Comparison of ENCODE assay signal across 34 mouse cellular contexts in the genomic region with DNA sequence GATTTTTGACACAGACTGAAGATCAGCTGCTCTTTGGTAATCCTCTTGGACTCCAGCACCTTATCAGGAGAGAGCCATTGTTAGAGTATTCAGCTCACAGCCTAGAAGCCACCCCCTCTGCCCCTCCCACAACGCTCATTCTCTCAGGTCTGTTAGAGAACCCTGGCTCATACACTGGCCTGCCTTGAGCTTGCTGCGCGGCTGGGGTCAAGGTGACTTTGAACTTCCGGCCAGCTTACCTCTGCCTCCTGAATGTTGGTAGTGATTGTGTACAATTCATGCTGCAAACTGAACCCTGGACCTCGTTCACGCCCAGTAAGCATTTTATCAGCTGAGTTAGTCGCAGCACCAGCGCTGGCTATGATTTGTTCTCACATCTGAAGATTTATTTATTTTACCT. TPM values are rescaled to one million over a fixed set of nuclear protein-coding genes. Genes with fewer than 3 reads are reported as not detected.
DNase-seq lines count a peak whose midpoint lies in the region; ATAC-seq and TF ChIP-seq lines count a peak whose summit lies in the region.
"Had no signal": no experiment of that assay in that cellular context is flagged by ENCODE, and none has a peak within 500 bp of the region (broad histone marks: within the 10 kb centered on the region; RNA-seq: fewer than 3 reads in every experiment).

No protein-coding gene starts in this region.

- no peak for TF ChIP-seq POLR2A in lung, adult 2 months (IDR thresholded peaks at IDR 0.05; ENCODE audit: borderline replicate concordance, extremely low read depth, low read depth, low read length)

- peak; percentile 43 for ATAC-seq in intestine, embryonic 15.5 days
- ATAC-seq in intestine, postnatal 0 days, result no peak
- ATAC-seq in stomach, embryonic 15.5 days (ENCODE audit: insufficient read depth, low FRiP score, low read depth), result peak; percentile 35; the same call in 1 of the 2 replicates
- no peak for ATAC-seq in forebrain, embryonic 12.5 days (ENCODE audit: low FRiP score)
- ATAC-seq: forebrain, embryonic 13.5 days; forebrain, embryonic 16.5 days; hindbrain, embryonic 16.5 days had no signal

- no peaks in the 10 kb centered on the region for H3K4me1 ChIP-seq in intestine, embryonic 15.5 days (replicated peaks)
- no peaks in the 10 kb centered on the region for H3K4me1 ChIP-seq in intestine, postnatal 0 days (replicated peaks; ENCODE audit: control insufficient read depth, insufficient read depth, low read length)
- no peaks in the 10 kb centered on the region for H3K4me1 ChIP-seq in stomach, embryonic 15.5 days
- no peaks in the 10 kb centered on the region for H3K4me1 ChIP-seq in lung, adult 2 months (ENCODE audit: control insufficient read depth, insufficient read depth, low read length)
- H3K4me1 ChIP-seq in forebrain, embryonic 12.5 days, result no peaks in the 10 kb centered on the region
- H3K4me1 ChIP-seq: embryonic facial prominence, embryonic 10.5 days; embryonic facial prominence, embryonic 13.5 days; forebrain, embryonic 13.5 days; heart, embryonic 12.5 days; heart, embryonic 15.5 days; hindbrain, embryonic 10.5 days; hindbrain, embryonic 13.5 days had no signal

- H3K4me3 ChIP-seq in intestine, embryonic 15.5 days (replicated peaks), result no peak overlapping the region
- no peak overlapping the region for H3K4me3 ChIP-seq in intestine, postnatal 0 days (ENCODE audit: low read depth, low read length)
- H3K4me3 ChIP-seq in stomach, embryonic 15.5 days (replicated peaks), result no peak overlapping the region
- H3K4me3 ChIP-seq in lung, adult 2 months (replicated peaks; ENCODE audit: extremely low read depth, low read depth, low read length), result no peak overlapping the region
- H3K4me3 ChIP-seq in forebrain, embryonic 12.5 days (replicated peaks), result no peak overlapping the region
- H3K4me3 ChIP-seq: embryonic facial prominence, embryonic 10.5 days; embryonic facial prominence, embryonic 13.5 days; erythroblast, embryonic 14.5 days; forebrain, embryonic 13.5 days; gastrocnemius, adult 2 months; heart, embryonic 12.5 days; heart, embryonic 15.5 days; hindbrain, embryonic 10.5 days; hindbrain, embryonic 13.5 days had no signal

- no peaks in the 10 kb centered on the region for H3K9me3 ChIP-seq in intestine, embryonic 15.5 days
- H3K9me3 ChIP-seq in intestine, postnatal 0 days (ENCODE audit: control insufficient read depth), result no peaks in the 10 kb centered on the region
- H3K9me3 ChIP-seq in stomach, embryonic 15.5 days, result no peaks in the 10 kb centered on the region
- no peaks in the 10 kb centered on the region for H3K9me3 ChIP-seq in forebrain, embryonic 12.5 days
- H3K9me3 ChIP-seq: embryonic facial prominence, embryonic 10.5 days; embryonic facial prominence, embryonic 13.5 days; forebrain, embryonic 13.5 days; heart, embryonic 12.5 days; heart, embryonic 15.5 days; hindbrain, embryonic 10.5 days; hindbrain, embryonic 13.5 days had no signal

- H3K27ac ChIP-seq in intestine, embryonic 15.5 days, result no peak overlapping the region
- no peak overlapping the region for H3K27ac ChIP-seq in intestine, postnatal 0 days (ENCODE audit: low read depth, low read length)
- no peak overlapping the region for H3K27ac ChIP-seq in stomach, embryonic 15.5 days
- H3K27ac ChIP-seq in forebrain, embryonic 12.5 days, result no peak overlapping the region
- H3K27ac ChIP-seq: embryonic facial prominence, embryonic 10.5 days; embryonic facial prominence, embryonic 13.5 days; forebrain, embryonic 13.5 days; gastrocnemius, adult 2 months; heart, embryonic 15.5 days; hindbrain, embryonic 10.5 days; hindbrain, embryonic 13.5 days had no signal

- no peak for TF ChIP-seq CTCF in intestine, postnatal 0 days (IDR thresholded peaks at IDR 0.05; ENCODE audit: low read depth)
- TF ChIP-seq CTCF in lung, adult 2 months (IDR thresholded peaks at IDR 0.05; ENCODE audit: insufficient read depth, low read length), result no peak

- no peaks in the 10 kb centered on the region for H3K27me3 ChIP-seq in intestine, embryonic 15.5 days (replicated peaks)
- H3K27me3 ChIP-seq in intestine, postnatal 0 days (replicated peaks; ENCODE audit: control insufficient read depth, insufficient read depth, low read length), result no peaks in the 10 kb centered on the region
- H3K27me3 ChIP-seq in stomach, embryonic 15.5 days (replicated peaks), result no peaks in the 10 kb centered on the region
- no peaks in the 10 kb centered on the region for H3K27me3 ChIP-seq in forebrain, embryonic 12.5 days
- H3K27me3 ChIP-seq: embryonic facial prominence, embryonic 13.5 days; forebrain, embryonic 13.5 days; heart, embryonic 12.5 days; heart, embryonic 15.5 days; hindbrain, embryonic 13.5 days had no signal

- DNase-seq in R1 (ENCODE audit: low read depth, low spot score), result peak; percentile 64
- no peak for DNase-seq in adrenal gland, adult 18-20 months (ENCODE audit: low spot score in 2 of 2)
- no peak for DNase-seq in lung, adult 2 months
- DNase-seq: adrenal gland, adult 2 months; adrenal gland, postnatal 14 days; cerebellum, adult 11-12 months; cerebellum, adult 8-10 months; cerebellum, postnatal 10 days; cerebellum, postnatal 36 days; embryo, embryonic 11 days; gastrocnemius, adult 2 months; gastrocnemius, postnatal 14 days; heart, adult 11 months; heart, postnatal 10 days; heart, postnatal 36 days had no signal

- no peaks in the 10 kb centered on the region for H3K36me3 ChIP-seq in intestine, embryonic 15.5 days
- no peaks in the 10 kb centered on the region for H3K36me3 ChIP-seq in intestine, postnatal 0 days (ENCODE audit: control insufficient read depth, insufficient read depth)
- H3K36me3 ChIP-seq in stomach, embryonic 15.5 days, result no peaks in the 10 kb centered on the region
- H3K36me3 ChIP-seq in forebrain, embryonic 12.5 days (replicated peaks), result no peaks in the 10 kb centered on the region
- H3K36me3 ChIP-seq: embryonic facial prominence, embryonic 10.5 days; embryonic facial prominence, embryonic 13.5 days; heart, embryonic 12.5 days; heart, embryonic 15.5 days; hindbrain, embryonic 10.5 days; hindbrain, embryonic 13.5 days had no signal

- WGBS in intestine, embryonic 15.5 days, result 71% methylated on average over 8 of the region's 8 CpGs
- WGBS in intestine, postnatal 0 days, result 49% methylated on average over 8 of the region's 8 CpGs
- 66% methylated on average over 8 of the region's 8 CpGs for WGBS in stomach, embryonic 15.5 days
- 74% methylated on average over 8 of the region's 8 CpGs for WGBS in lung, adult 2 months
- WGBS in forebrain, embryonic 12.5 days, result 88% methylated on average over 8 of the region's 8 CpGs

- no peak overlapping the region for H3K4me2 ChIP-seq in intestine, embryonic 15.5 days (replicated peaks)
- no peak overlapping the region for H3K4me2 ChIP-seq in intestine, postnatal 0 days (replicated peaks; ENCODE audit: low read depth)
- no peak overlapping the region for H3K4me2 ChIP-seq in stomach, embryonic 15.5 days
- no peak overlapping the region for H3K4me2 ChIP-seq in forebrain, embryonic 12.5 days
- H3K4me2 ChIP-seq: embryonic facial prominence, embryonic 13.5 days; forebrain, embryonic 13.5 days; heart, embryonic 12.5 days; heart, embryonic 15.5 days; hindbrain, embryonic 13.5 days had no signal

- H3K9ac ChIP-seq in intestine, embryonic 15.5 days, result no peak overlapping the region
- H3K9ac ChIP-seq in intestine, postnatal 0 days (ENCODE audit: low read depth, low read length), result no peak overlapping the region
- no peak overlapping the region for H3K9ac ChIP-seq in stomach, embryonic 15.5 days
- no peak overlapping the region for H3K9ac ChIP-seq in forebrain, embryonic 12.5 days
- H3K9ac ChIP-seq: embryonic facial prominence, embryonic 13.5 days; forebrain, embryonic 13.5 days; heart, embryonic 12.5 days; heart, embryonic 15.5 days; hindbrain, embryonic 13.5 days had no signal

RNA-seq across cellular contexts. Expression of a gene that starts 5.6 kb away (rescaled TPM):
- polyA plus RNA-seq in intestine, embryonic 15.5 days (2015; fragmentation: Nextera tagmentation; extraction: Ambion mirVana), result not detected in 2 replicates
- polyA plus RNA-seq in intestine, postnatal 0 days (2015; fragmentation: Nextera tagmentation; extraction: Ambion mirVana), result not detected in 2 replicates
- not detected in 2 replicates for polyA plus RNA-seq in stomach, embryonic 15.5 days (2015; fragmentation: Nextera tagmentation; extraction: Ambion mirVana)
- total RNA-seq in adrenal gland, adult 18-20 months (2021), result not detected
- not detected in 2 replicates for polyA plus RNA-seq in lung, adult 2 months (2012; rRNA removed)
- polyA plus RNA-seq in forebrain, embryonic 12.5 days (2016; fragmentation: Nextera tagmentation; extraction: Ambion mirVana), result not detected in 2 replicates
- total RNA-seq: adrenal gland, adult 2 months; adrenal gland, postnatal 14 days; adrenal gland, postnatal 4 days; gastrocnemius, adult 2 months; gastrocnemius, postnatal 14 days; gastrocnemius, postnatal 4 days; heart, adult 8-10 months; heart, postnatal 10 days; heart, postnatal 36 days; MEL had no signal
- polyA plus RNA-seq: adrenal gland, adult 2 months; cortical plate, adult 2 months; embryonic facial prominence, embryonic 10.5 days; embryonic facial prominence, embryonic 13.5 days; erythroblast, embryonic 14.5 days; forebrain, embryonic 13.5 days; forebrain, embryonic 16.5 days; heart, embryonic 12.5 days; heart, embryonic 15.5 days; hindbrain, embryonic 10.5 days; hindbrain, embryonic 13.5 days; hindbrain, embryonic 16.5 days had no signal

RNA-seq across cellular contexts. Expression of a gene that starts 11.2 kb away (rescaled TPM):
- 27.0 and 32.1 TPM in 2 replicates for polyA plus RNA-seq in intestine, embryonic 15.5 days (2015; fragmentation: Nextera tagmentation; extraction: Ambion mirVana)
- polyA plus RNA-seq in intestine, postnatal 0 days (2015; fragmentation: Nextera tagmentation; extraction: Ambion mirVana), result 1.3 and 2.6 TPM in 2 replicates
- polyA plus RNA-seq in stomach, embryonic 15.5 days (2015; fragmentation: Nextera tagmentation; extraction: Ambion mirVana), result 50.4 and 55.9 TPM in 2 replicates
- not detected for total RNA-seq in adrenal gland, adult 18-20 months (2021)
- 0.34 TPM in 1 of 2 replicates, not detected in the other for polyA plus RNA-seq in lung, adult 2 months (2012; rRNA removed)
- not detected in 2 replicates for polyA plus RNA-seq in forebrain, embryonic 12.5 days (2016; fragmentation: Nextera tagmentation; extraction: Ambion mirVana)
- total RNA-seq: adrenal gland, adult 2 months; adrenal gland, postnatal 14 days; gastrocnemius, adult 2 months; gastrocnemius, postnatal 14 days; gastrocnemius, postnatal 4 days; heart, adult 8-10 months; heart, postnatal 10 days; heart, postnatal 36 days; MEL had no signal
- polyA plus RNA-seq: adrenal gland, adult 2 months; cortical plate, adult 2 months; embryonic facial prominence, embryonic 10.5 days; embryonic facial prominence, embryonic 13.5 days; erythroblast, embryonic 14.5 days; forebrain, embryonic 13.5 days; forebrain, embryonic 16.5 days; heart, embryonic 12.5 days; heart, embryonic 15.5 days; hindbrain, embryonic 10.5 days; hindbrain, embryonic 13.5 days; hindbrain, embryonic 16.5 days had no signal

RNA-seq across cellular contexts. Expression of a gene that starts 23.8 kb away (rescaled TPM):
- not detected in 2 replicates for polyA plus RNA-seq in intestine, embryonic 15.5 days (2015; fragmentation: Nextera tagmentation; extraction: Ambion mirVana)
- polyA plus RNA-seq in intestine, postnatal 0 days (2015; fragmentation: Nextera tagmentation; extraction: Ambion mirVana), result not detected in 2 replicates
- polyA plus RNA-seq in stomach, embryonic 15.5 days (2015; fragmentation: Nextera tagmentation; extraction: Ambion mirVana), result not detected in 2 replicates
- total RNA-seq in adrenal gland, adult 18-20 months (2021), result not detected
- not detected in 2 replicates for polyA plus RNA-seq in lung, adult 2 months (2012; rRNA removed)
- not detected in 2 replicates for polyA plus RNA-seq in forebrain, embryonic 12.5 days (2016; fragmentation: Nextera tagmentation; extraction: Ambion mirVana)
- total RNA-seq: adrenal gland, adult 2 months; adrenal gland, postnatal 14 days; adrenal gland, postnatal 4 days; gastrocnemius, adult 2 months; gastrocnemius, postnatal 14 days; gastrocnemius, postnatal 4 days; heart, adult 8-10 months; heart, postnatal 10 days; heart, postnatal 36 days; MEL had no signal
- polyA plus RNA-seq: adrenal gland, adult 2 months; cortical plate, adult 2 months; embryonic facial prominence, embryonic 10.5 days; embryonic facial prominence, embryonic 13.5 days; erythroblast, embryonic 14.5 days; forebrain, embryonic 13.5 days; forebrain, embryonic 16.5 days; heart, embryonic 12.5 days; heart, embryonic 15.5 days; hindbrain, embryonic 10.5 days; hindbrain, embryonic 13.5 days; hindbrain, embryonic 16.5 days had no signal

RNA-seq across cellular contexts. Expression of a gene that starts 32.7 kb away (rescaled TPM):
- polyA plus RNA-seq in intestine, embryonic 15.5 days (2015; fragmentation: Nextera tagmentation; extraction: Ambion mirVana), result not detected in 2 replicates
- polyA plus RNA-seq in intestine, postnatal 0 days (2015; fragmentation: Nextera tagmentation; extraction: Ambion mirVana), result not detected in 2 replicates
- polyA plus RNA-seq in stomach, embryonic 15.5 days (2015; fragmentation: Nextera tagmentation; extraction: Ambion mirVana), result not detected in 2 replicates
- total RNA-seq in adrenal gland, adult 18-20 months (2021), result not detected
- not detected in 2 replicates for polyA plus RNA-seq in lung, adult 2 months (2012; rRNA removed)
- not detected in 2 replicates for polyA plus RNA-seq in forebrain, embryonic 12.5 days (2016; fragmentation: Nextera tagmentation; extraction: Ambion mirVana)
- total RNA-seq: adrenal gland, adult 2 months; adrenal gland, postnatal 14 days; adrenal gland, postnatal 4 days; gastrocnemius, adult 2 months; gastrocnemius, postnatal 14 days; gastrocnemius, postnatal 4 days; heart, adult 8-10 months; heart, postnatal 10 days; heart, postnatal 36 days; MEL had no signal
- polyA plus RNA-seq: adrenal gland, adult 2 months; embryonic facial prominence, embryonic 10.5 days; embryonic facial prominence, embryonic 13.5 days; erythroblast, embryonic 14.5 days; forebrain, embryonic 13.5 days; forebrain, embryonic 16.5 days; heart, embryonic 12.5 days; heart, embryonic 15.5 days; hindbrain, embryonic 10.5 days; hindbrain, embryonic 13.5 days; hindbrain, embryonic 16.5 days had no signal

RNA-seq across cellular contexts. Expression of a gene that starts 42.3 kb away (rescaled TPM):
- not detected in 2 replicates for polyA plus RNA-seq in intestine, embryonic 15.5 days (2015; fragmentation: Nextera tagmentation; extraction: Ambion mirVana)
- not detected in 2 replicates for polyA plus RNA-seq in intestine, postnatal 0 days (2015; fragmentation: Nextera tagmentation; extraction: Ambion mirVana)
- not detected in 2 replicates for polyA plus RNA-seq in stomach, embryonic 15.5 days (2015; fragmentation: Nextera tagmentation; extraction: Ambion mirVana)
- total RNA-seq in adrenal gland, adult 18-20 months (2021), result under 1 TPM in 1 of 2 experiments, not detected in 1; 0.83 TPM
- polyA plus RNA-seq in lung, adult 2 months (2012; rRNA removed), result 0.43 and 4.4 TPM in 2 replicates
- not detected in 2 replicates for polyA plus RNA-seq in forebrain, embryonic 12.5 days (2016; fragmentation: Nextera tagmentation; extraction: Ambion mirVana)
- total RNA-seq: adrenal gland, postnatal 4 days; gastrocnemius, adult 2 months; gastrocnemius, postnatal 14 days; gastrocnemius, postnatal 4 days; heart, adult 8-10 months; heart, postnatal 10 days; heart, postnatal 36 days; MEL had no signal
- polyA plus RNA-seq: embryonic facial prominence, embryonic 10.5 days; embryonic facial prominence, embryonic 13.5 days; erythroblast, embryonic 14.5 days; forebrain, embryonic 13.5 days; forebrain, embryonic 16.5 days; heart, embryonic 12.5 days; heart, embryonic 15.5 days; hindbrain, embryonic 10.5 days; hindbrain, embryonic 13.5 days; hindbrain, embryonic 16.5 days had no signal

Comparison
In these comparisons a context has a peak if more than half of its experiments do, and no peak if none do; other contexts are left out.
1. ATAC-seq: peak in intestine, embryonic 15.5 days (single experiment) and stomach, embryonic 15.5 days (single experiment); none in intestine, postnatal 0 days (single experiment) and forebrain, embryonic 12.5 days (single experiment).